ENCODE assay signal across 8 mouse cellular contexts in the genomic region with DNA sequence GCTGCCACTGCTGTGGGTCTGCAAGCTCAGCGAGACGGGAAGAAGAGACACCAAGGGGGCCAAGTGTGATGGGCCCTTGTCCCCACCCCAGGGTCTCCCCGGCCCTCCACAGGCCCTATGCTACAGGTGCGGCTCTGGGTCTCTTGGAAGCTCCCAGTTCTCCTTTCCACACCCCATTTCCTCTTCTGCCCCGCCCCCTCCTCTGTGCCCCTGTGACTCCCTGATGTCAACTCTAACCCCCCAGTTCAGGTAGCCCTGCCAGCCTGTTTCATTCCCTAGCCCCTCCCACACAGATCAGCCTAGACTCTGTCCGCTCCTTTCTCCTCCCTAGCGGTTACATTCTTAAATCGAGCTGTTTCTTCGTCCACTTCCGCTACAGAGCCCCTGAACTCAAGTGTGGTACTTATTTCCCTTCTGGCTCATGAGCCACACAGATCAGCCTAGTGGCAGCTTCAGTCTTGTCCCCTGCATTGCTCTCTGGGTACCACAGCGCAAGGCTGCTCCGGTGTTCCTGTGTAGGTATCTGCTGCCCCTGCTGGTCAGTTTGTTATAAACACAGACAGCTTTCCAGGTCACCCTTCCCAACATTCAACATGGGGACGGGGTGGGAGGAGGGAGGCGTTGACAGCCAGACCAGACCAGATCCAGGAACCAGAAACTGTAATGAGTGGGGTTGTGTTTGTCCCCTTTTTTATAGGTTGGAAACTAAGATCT. TPM values are rescaled to one million over a fixed set of nuclear protein-coding genes. Genes with fewer than 3 reads are reported as not detected.
DNase-seq lines count a peak whose midpoint lies in the region; ATAC-seq and TF ChIP-seq lines count a peak whose summit lies in the region.

No protein-coding gene starts in this region.

- no peak for TF ChIP-seq POLR2A in limb, embryonic 14.5 days (IDR thresholded peaks at IDR 0.05; ENCODE audit: borderline replicate concordance, extremely low read depth, insufficient read depth, insufficient read length)

- no peaks in the 10 kb centered on the region for H3K27me3 ChIP-seq in embryonic facial prominence, embryonic 14.5 days (replicated peaks; ENCODE audit: control insufficient read depth, insufficient read depth, low read length)
- H3K27me3 ChIP-seq in heart, embryonic 11.5 days (ENCODE audit: control insufficient read depth, insufficient read depth, low read length): peaks cover 8% of the 10 kb centered on the region; the same call in 1 of the 2 replicates
- no peaks in the 10 kb centered on the region for H3K27me3 ChIP-seq in kidney, embryonic 14.5 days (ENCODE audit: control insufficient read depth, insufficient read depth, low read length)
- H3K27me3 ChIP-seq in limb, embryonic 14.5 days (ENCODE audit: control insufficient read depth, insufficient read depth, low read length): no peaks in the 10 kb centered on the region
- no peaks in the 10 kb centered on the region for H3K27me3 ChIP-seq in midbrain, embryonic 16.5 days (ENCODE audit: control insufficient read depth, insufficient read depth, low read depth, low read length)

- no peak overlapping the region for H3K4me3 ChIP-seq in embryonic facial prominence, embryonic 14.5 days (ENCODE audit: low read depth, low read length)
- no peak overlapping the region for H3K4me3 ChIP-seq in heart, embryonic 11.5 days (ENCODE audit: low read depth, low read length)
- no peak overlapping the region for H3K4me3 ChIP-seq in kidney, embryonic 14.5 days (ENCODE audit: low read length)
- H3K4me3 ChIP-seq in limb, embryonic 14.5 days (replicated peaks; ENCODE audit: low read length): no peak overlapping the region
- no peak overlapping the region; the same call in 1 of the 2 replicates for H3K4me3 ChIP-seq in midbrain, embryonic 16.5 days (ENCODE audit: low read depth, low read length)

- ATAC-seq in embryonic facial prominence, embryonic 14.5 days (ENCODE audit: low read depth): peak; percentile 93
- ATAC-seq in heart, embryonic 11.5 days (replicated peaks; ENCODE audit: insufficient number of reproducible peaks, low FRiP score, low TSS enrichment): peak; percentile 69
- ATAC-seq in kidney, embryonic 14.5 days (ENCODE audit: low FRiP score, low TSS enrichment): peak; percentile 93
- ATAC-seq in limb, embryonic 14.5 days (ENCODE audit: low FRiP score, low read depth): peak; percentile 89
- peak; percentile 95 for ATAC-seq in midbrain, embryonic 16.5 days

- WGBS in embryonic facial prominence, embryonic 14.5 days: 9% methylated on average over 12 of the region's 14 CpGs
- 10% methylated on average over 14 of the region's 14 CpGs for WGBS in heart, embryonic 11.5 days (ENCODE audit: insufficient replicate concordance)
- 8% methylated on average over 14 of the region's 14 CpGs for WGBS in kidney, embryonic 14.5 days
- WGBS in limb, embryonic 14.5 days: 4% methylated on average over 11 of the region's 14 CpGs
- WGBS in midbrain, embryonic 16.5 days: 17% methylated on average over 13 of the region's 14 CpGs

- no peaks in the 10 kb centered on the region for H3K4me1 ChIP-seq in embryonic facial prominence, embryonic 14.5 days (ENCODE audit: control insufficient read depth, insufficient read depth, low read length)
- H3K4me1 ChIP-seq in heart, embryonic 11.5 days (ENCODE audit: control insufficient read depth, insufficient read depth, low read length): no peaks in the 10 kb centered on the region
- H3K4me1 ChIP-seq in kidney, embryonic 14.5 days (ENCODE audit: control insufficient read depth, insufficient read depth, low read length): peaks cover 6% of the 10 kb centered on the region; the same call in 1 of the 2 replicates
- H3K4me1 ChIP-seq in limb, embryonic 14.5 days (ENCODE audit: control insufficient read depth, insufficient read depth, low read length): peaks cover 4% of the 10 kb centered on the region; the same call in 1 of the 2 replicates
- H3K4me1 ChIP-seq in midbrain, embryonic 16.5 days (ENCODE audit: control insufficient read depth, insufficient read depth, low read length): peaks cover 4% of the 10 kb centered on the region

- H3K4me2 ChIP-seq in embryonic facial prominence, embryonic 14.5 days (ENCODE audit: low read depth, low read length): peak overlapping the region; percentile 48
- 0 out of 2 replicates have a peak overlapping the region, but pooled peaks have one; percentile 34 for H3K4me2 ChIP-seq in heart, embryonic 11.5 days
- no peak overlapping the region; the same call in 1 of the 2 replicates for H3K4me2 ChIP-seq in kidney, embryonic 14.5 days (replicated peaks; ENCODE audit: low read depth, low read length)
- peak overlapping the region; percentile 41 for H3K4me2 ChIP-seq in limb, embryonic 14.5 days (replicated peaks; ENCODE audit: low read depth, low read length, severe bottlenecking)
- H3K4me2 ChIP-seq in midbrain, embryonic 16.5 days (ENCODE audit: low read length): peak overlapping the region; percentile 48; the same call in 1 of the 2 replicates

- DNase-seq in 416B (ENCODE audit: low read depth): peak; percentile 64
- DNase-seq in adrenal gland, postnatal 4 days (ENCODE audit: low spot score in 2 of 2): peak; percentile 31 to 59
- peak; percentile 92 for DNase-seq in embryonic facial prominence, embryonic 14.5 days (ENCODE audit: low spot score)
- peak; percentile 84 for DNase-seq in limb, embryonic 14.5 days (ENCODE audit: low spot score)
- DNase-seq in spleen, postnatal 10 days (ENCODE audit: low spot score in 2 of 2): peak; percentile 29 to 73

- no peaks in the 10 kb centered on the region for H3K9me3 ChIP-seq in embryonic facial prominence, embryonic 14.5 days (ENCODE audit: control insufficient read depth, low read length)
- no peaks in the 10 kb centered on the region for H3K9me3 ChIP-seq in heart, embryonic 11.5 days (replicated peaks; ENCODE audit: control insufficient read depth, low read length)
- H3K9me3 ChIP-seq in kidney, embryonic 14.5 days (ENCODE audit: control insufficient read depth, low read length): no peaks in the 10 kb centered on the region
- no peaks in the 10 kb centered on the region for H3K9me3 ChIP-seq in limb, embryonic 14.5 days (ENCODE audit: control insufficient read depth, low read length)
- H3K9me3 ChIP-seq in midbrain, embryonic 16.5 days (replicated peaks; ENCODE audit: control insufficient read depth, low read length, poor library complexity, severe bottlenecking): no peaks in the 10 kb centered on the region

- H3K36me3 ChIP-seq in embryonic facial prominence, embryonic 14.5 days (ENCODE audit: control insufficient read depth, insufficient read depth, low read length): no peaks in the 10 kb centered on the region
- no peaks in the 10 kb centered on the region for H3K36me3 ChIP-seq in heart, embryonic 11.5 days (ENCODE audit: control insufficient read depth, insufficient read depth, low read length)
- H3K36me3 ChIP-seq in kidney, embryonic 14.5 days (ENCODE audit: control insufficient read depth, insufficient read depth, low read length): no peaks in the 10 kb centered on the region
- H3K36me3 ChIP-seq in limb, embryonic 14.5 days (ENCODE audit: control insufficient read depth, insufficient read depth, low read length): no peaks in the 10 kb centered on the region
- no peaks in the 10 kb centered on the region for H3K36me3 ChIP-seq in midbrain, embryonic 16.5 days (ENCODE audit: control insufficient read depth, insufficient read depth, low read length)

- H3K27ac ChIP-seq in embryonic facial prominence, embryonic 14.5 days (replicated peaks; ENCODE audit: low read depth, low read length): no peak overlapping the region
- H3K27ac ChIP-seq in heart, embryonic 11.5 days (ENCODE audit: low read depth, low read length): no peak overlapping the region
- H3K27ac ChIP-seq in kidney, embryonic 14.5 days (ENCODE audit: low read depth, low read length): no peak overlapping the region
- H3K27ac ChIP-seq in limb, embryonic 14.5 days (replicated peaks; ENCODE audit: low read depth, low read length): no peak overlapping the region
- no peak overlapping the region for H3K27ac ChIP-seq in midbrain, embryonic 16.5 days (ENCODE audit: low read length)

- no peak overlapping the region for H3K9ac ChIP-seq in embryonic facial prominence, embryonic 14.5 days (ENCODE audit: low read depth, low read length)
- H3K9ac ChIP-seq in heart, embryonic 11.5 days (ENCODE audit: low read depth, low read length): no peak overlapping the region
- peak overlapping the region; percentile 2; the same call in 1 of the 2 replicates for H3K9ac ChIP-seq in kidney, embryonic 14.5 days (ENCODE audit: low read depth, low read length)
- H3K9ac ChIP-seq in limb, embryonic 14.5 days (ENCODE audit: low read depth, low read length, severe bottlenecking): no peak overlapping the region
- 0 out of 2 replicates have a peak overlapping the region, but pooled peaks have one; percentile 25 for H3K9ac ChIP-seq in midbrain, embryonic 16.5 days (ENCODE audit: low read depth, low read length)

RNA-seq across cellular contexts. Expression of a gene that starts 26.3 kb away (rescaled TPM):
- 100 to 1,000 TPM; 279 to 303 TPM for total RNA-seq in adrenal gland, postnatal 4 days (2021)
- 57.8 and 62.1 TPM in 2 replicates for polyA plus RNA-seq in embryonic facial prominence, embryonic 14.5 days (2014; fragmentation: Nextera tagmentation; extraction: Ambion mirVana)
- 129 and 157 TPM in 2 replicates for polyA plus RNA-seq in heart, embryonic 11.5 days (2014; fragmentation: Nextera tagmentation; extraction: Ambion mirVana)
- polyA plus RNA-seq in kidney, embryonic 14.5 days (2014; fragmentation: Nextera tagmentation; extraction: Ambion mirVana): 35.0 and 69.0 TPM in 2 replicates
- 28.9 and 42.4 TPM in 2 replicates for polyA plus RNA-seq in limb, embryonic 14.5 days (2012; rRNA removed)
- polyA plus RNA-seq in limb, embryonic 14.5 days (2014; fragmentation: Nextera tagmentation; extraction: Ambion mirVana): 44.3 and 45.7 TPM in 2 replicates
- 20.8 and 21.3 TPM in 2 replicates for polyA plus RNA-seq in midbrain, embryonic 16.5 days (2015; fragmentation: Nextera tagmentation; extraction: Ambion mirVana)

RNA-seq across cellular contexts. Expression of a gene that starts 39.6 kb away (rescaled TPM):
- 10 to 100 TPM; 10.1 to 15.9 TPM for total RNA-seq in adrenal gland, postnatal 4 days (2021)
- polyA plus RNA-seq in embryonic facial prominence, embryonic 14.5 days (2014; fragmentation: Nextera tagmentation; extraction: Ambion mirVana): 112 and 149 TPM in 2 replicates
- polyA plus RNA-seq in heart, embryonic 11.5 days (2014; fragmentation: Nextera tagmentation; extraction: Ambion mirVana): 0.86 and 1.2 TPM in 2 replicates
- polyA plus RNA-seq in kidney, embryonic 14.5 days (2014; fragmentation: Nextera tagmentation; extraction: Ambion mirVana): 5.9 and 10.2 TPM in 2 replicates
- 31.4 and 40.6 TPM in 2 replicates for polyA plus RNA-seq in limb, embryonic 14.5 days (2012; rRNA removed)
- 26.3 and 28.0 TPM in 2 replicates for polyA plus RNA-seq in limb, embryonic 14.5 days (2014; fragmentation: Nextera tagmentation; extraction: Ambion mirVana)
- 9.1 and 12.1 TPM in 2 replicates for polyA plus RNA-seq in midbrain, embryonic 16.5 days (2015; fragmentation: Nextera tagmentation; extraction: Ambion mirVana)

Comparison
In these comparisons a context has a peak if more than half of its experiments do, and no peak if none do; other contexts are left out.
1. H3K9ac ChIP-seq: peak in kidney, embryonic 14.5 days (single experiment) and midbrain, embryonic 16.5 days (single experiment); none in embryonic facial prominence, embryonic 14.5 days (single experiment), heart, embryonic 11.5 days (single experiment) and limb, embryonic 14.5 days (single experiment).
2. Peak in every context shown above with its lines, with median percentiles within 50 percentile points of each other: DNase-seq and ATAC-seq.